Mouse (Mus musculus) embryonic fibroblast, embryonic 13.5 days (primary cell): ENCODE measurements at regions not wholly inside any gene's neighbourhood (a gene's known extent, or its start where the extent isn't known, plus 50 kb on each side); places are given as distances from the start of the nearest gene placed in this dataset.

ENCODE experiments used
- CTCF ChIP-seq: IDR thresholded peaks from 2 replicates; pipeline ENCODE4 v1.5.1; 2011; ENCODE audit warnings: mild to moderate bottlenecking, control low read depth, low read length, moderate library complexity, borderline replicate concordance; ENCODE audit not compliant: insufficient read depth
- POLR2A ChIP-seq: IDR thresholded peaks from 2 replicates; pipeline ENCODE4 v1.6.1; 2011; ENCODE audit warnings: low read depth, mild to moderate bottlenecking, control low read depth, low read length, moderate library complexity

- no peak for TF ChIP-seq CTCF
- TF ChIP-seq POLR2A, result no peak
Measured at GRCm38 (mm10) chr12:27187480-27187879, 154.9 kb downstream of the Sox11 start.
